Mouse (Mus musculus): ENCODE data around the gene Cdk2ap2. TPM values are rescaled to one million over a fixed set of nuclear protein-coding genes. Genes with fewer than 3 reads are reported as not detected.

Gene Cdk2ap2
- polyA plus RNA-seq, 1 experiment from 2014 or later: 91.2 TPM

DNA sequence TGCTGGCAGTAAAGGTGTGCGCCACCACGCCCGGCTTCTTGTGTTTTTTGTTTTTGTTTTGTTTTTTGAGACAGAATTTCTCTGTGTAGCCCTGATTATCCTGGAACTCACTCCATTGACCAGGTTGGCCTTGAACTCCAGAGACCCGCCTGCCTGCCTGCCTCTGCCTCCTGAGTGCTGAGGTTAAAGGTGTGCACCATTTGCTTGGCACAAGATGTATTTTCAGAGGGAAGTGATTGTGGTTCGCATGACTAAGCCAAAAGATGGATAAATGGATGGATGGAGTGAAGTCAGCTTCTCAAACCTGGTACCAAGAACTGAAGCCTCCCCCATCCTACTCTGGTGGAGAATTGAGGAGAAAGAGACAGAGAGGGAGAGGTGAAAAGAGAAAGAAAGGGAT lies 42.4 kb upstream of the Cdk2ap2 start:
- no peak overlapping the region for H3K27ac ChIP-seq (ENCODE audit: low read depth)
- TF ChIP-seq CTCF (IDR thresholded peaks at IDR 0.05; ENCODE audit: low read depth) (no peak), EP300 (IDR thresholded peaks at IDR 0.05; ENCODE audit: low read depth) (no peak)
- H3K36me3 ChIP-seq (replicated peaks; ENCODE audit: insufficient read depth, low read length): no peaks in the 10 kb centered on the region
- 79% methylated on average over 5 of the region's 5 CpGs for WGBS (ENCODE audit: insufficient replicate concordance)
- no peak for DNase-seq
- H3K9ac ChIP-seq (replicated peaks): no peak overlapping the region
- no peak for ATAC-seq
- no peak overlapping the region for H3K4me2 ChIP-seq (ENCODE audit: low read depth, low read length)
- H3K4me3 ChIP-seq (ENCODE audit: low read depth, low read length): no peak overlapping the region
- H3K4me1 ChIP-seq (ENCODE audit: insufficient read depth): peaks cover 34% of the 10 kb centered on the region
- H3K9me3 ChIP-seq (ENCODE audit: low read length): no peaks in the 10 kb centered on the region
- no peaks in the 10 kb centered on the region for H3K27me3 ChIP-seq (ENCODE audit: insufficient read depth, low read length)

- peak overlapping the region; percentile 71; the same call in 1 of the 2 replicates for H3K4me2 ChIP-seq (ENCODE audit: low read depth, low read length)
- WGBS (ENCODE audit: insufficient replicate concordance): 57% methylated on average over 8 of the region's 8 CpGs
- DNase-seq: no peak
- no peaks in the 10 kb centered on the region for H3K36me3 ChIP-seq (replicated peaks; ENCODE audit: insufficient read depth, low read length)
- TF ChIP-seq CTCF (IDR thresholded peaks at IDR 0.05; ENCODE audit: low read depth) (no peak), EP300 (IDR thresholded peaks at IDR 0.05; ENCODE audit: low read depth) (no peak)
- no peaks in the 10 kb centered on the region for H3K9me3 ChIP-seq (ENCODE audit: low read length)
- ATAC-seq: no peak
- H3K9ac ChIP-seq (replicated peaks): no peak overlapping the region
- no peak overlapping the region for H3K4me3 ChIP-seq (ENCODE audit: low read depth, low read length)
- no peaks in the 10 kb centered on the region for H3K27me3 ChIP-seq (ENCODE audit: insufficient read depth, low read length)
- peak overlapping the region; percentile 93 for H3K27ac ChIP-seq (ENCODE audit: low read depth)
- peaks cover 35% of the 10 kb centered on the region for H3K4me1 ChIP-seq (ENCODE audit: insufficient read depth)
These were observed 41.6 kb upstream of the Cdk2ap2 start for GRCm38 (mm10) chr19:4055216-4055946.

DNA sequence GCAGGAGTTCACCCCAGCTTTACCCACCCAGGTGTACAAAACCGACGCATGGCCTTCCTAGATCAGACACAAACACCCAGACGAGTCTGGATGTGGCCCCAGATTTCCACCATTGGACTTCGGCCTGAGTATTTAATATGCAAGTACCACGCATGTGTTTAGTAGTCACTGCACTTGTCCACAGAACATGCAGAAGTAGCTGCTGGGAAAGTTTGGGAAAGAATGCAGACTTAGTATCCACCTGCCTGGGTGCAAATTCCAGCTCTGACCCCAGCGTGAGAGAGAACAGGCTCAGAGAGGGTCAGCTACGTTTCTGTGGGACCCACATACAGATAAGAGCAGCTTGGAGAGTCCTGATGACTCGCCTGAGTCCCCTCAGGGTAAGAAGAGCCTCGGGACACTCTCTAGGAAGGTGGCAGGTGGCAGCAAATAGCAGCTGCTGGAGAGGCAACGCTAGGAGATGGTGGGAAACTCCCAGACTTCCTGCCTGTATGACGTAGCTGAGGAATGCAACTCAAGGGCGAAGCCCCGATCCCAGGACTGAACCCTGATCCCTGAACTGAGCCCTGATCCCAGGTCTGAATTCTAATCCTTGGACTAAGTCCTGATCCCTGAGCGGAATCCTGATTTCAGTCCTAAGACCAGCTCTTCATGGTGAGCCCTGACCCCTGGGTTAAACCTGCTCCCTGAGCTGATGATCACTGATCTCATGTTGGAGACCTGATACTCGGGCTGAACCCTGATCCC lies 40.9 kb upstream of the Cdk2ap2 start:
- no peak for TF ChIP-seq CTCF (IDR thresholded peaks at IDR 0.05; ENCODE audit: low read depth)
- TF ChIP-seq EP300 (IDR thresholded peaks at IDR 0.05; ENCODE audit: low read depth): no peak
- H3K9me3 ChIP-seq (ENCODE audit: low read length): no peaks in the 10 kb centered on the region
- H3K27me3 ChIP-seq (ENCODE audit: insufficient read depth, low read length): no peaks in the 10 kb centered on the region
- H3K4me3 ChIP-seq (ENCODE audit: low read depth, low read length): no peak overlapping the region
- ATAC-seq: no peak
- H3K4me1 ChIP-seq (ENCODE audit: insufficient read depth): peaks cover 35% of the 10 kb centered on the region
- peak overlapping the region; percentile 93 for H3K27ac ChIP-seq (ENCODE audit: low read depth)
- H3K36me3 ChIP-seq (replicated peaks; ENCODE audit: insufficient read depth, low read length): no peaks in the 10 kb centered on the region
- 50% methylated on average over 15 of the region's 15 CpGs for WGBS (ENCODE audit: insufficient replicate concordance)
- DNase-seq: no peak
- peak overlapping the region; percentile 71 for H3K4me2 ChIP-seq (ENCODE audit: low read depth, low read length)
- peak overlapping the region; percentile 44 for H3K9ac ChIP-seq (replicated peaks)

- H3K4me2 ChIP-seq (ENCODE audit: low read depth, low read length): peak overlapping the region; percentile 71
- no peak overlapping the region for H3K4me3 ChIP-seq (ENCODE audit: low read depth, low read length)
- TF ChIP-seq EP300 (IDR thresholded peaks at IDR 0.05; ENCODE audit: low read depth): no peak
- TF ChIP-seq CTCF (IDR thresholded peaks at IDR 0.05; ENCODE audit: low read depth): no peak
- ATAC-seq (no peak), DNase-seq (no peak)
- no peaks in the 10 kb centered on the region for H3K36me3 ChIP-seq (replicated peaks; ENCODE audit: insufficient read depth, low read length)
- H3K27ac ChIP-seq (ENCODE audit: low read depth): peak overlapping the region; percentile 93
- no peaks in the 10 kb centered on the region for H3K9me3 ChIP-seq (ENCODE audit: low read length)
- no peaks in the 10 kb centered on the region for H3K27me3 ChIP-seq (ENCODE audit: insufficient read depth, low read length)
- peaks cover 35% of the 10 kb centered on the region for H3K4me1 ChIP-seq (ENCODE audit: insufficient read depth)
- WGBS (ENCODE audit: insufficient replicate concordance): 73% methylated on average over 4 of the region's 4 CpGs
- H3K9ac ChIP-seq (replicated peaks): peak overlapping the region; percentile 34
These were observed 40.3 kb upstream of the Cdk2ap2 start for GRCm38 (mm10) chr19:4056727-4057126.

- peak overlapping the region; percentile 93 for H3K27ac ChIP-seq (ENCODE audit: low read depth)
- H3K9ac ChIP-seq (replicated peaks): no peak overlapping the region; the same call in 1 of the 2 replicates
- H3K9me3 ChIP-seq (ENCODE audit: low read length): no peaks in the 10 kb centered on the region
- WGBS (ENCODE audit: insufficient replicate concordance): 86% methylated on average over 13 of the region's 13 CpGs
- TF ChIP-seq EP300 (IDR thresholded peaks at IDR 0.05; ENCODE audit: low read depth) (no peak), CTCF (IDR thresholded peaks at IDR 0.05; ENCODE audit: low read depth) (no peak)
- peaks cover 35% of the 10 kb centered on the region for H3K4me1 ChIP-seq (ENCODE audit: insufficient read depth)
- peak overlapping the region; percentile 71 for H3K4me2 ChIP-seq (ENCODE audit: low read depth, low read length)
- ATAC-seq (no peak), DNase-seq (no peak)
- H3K36me3 ChIP-seq (replicated peaks; ENCODE audit: insufficient read depth, low read length): no peaks in the 10 kb centered on the region
- no peaks in the 10 kb centered on the region for H3K27me3 ChIP-seq (ENCODE audit: insufficient read depth, low read length)
- H3K4me3 ChIP-seq (ENCODE audit: low read depth, low read length): no peak overlapping the region
These were observed 39.6 kb upstream of the Cdk2ap2 start for GRCm38 (mm10) chr19:4057389-4057788.

DNA sequence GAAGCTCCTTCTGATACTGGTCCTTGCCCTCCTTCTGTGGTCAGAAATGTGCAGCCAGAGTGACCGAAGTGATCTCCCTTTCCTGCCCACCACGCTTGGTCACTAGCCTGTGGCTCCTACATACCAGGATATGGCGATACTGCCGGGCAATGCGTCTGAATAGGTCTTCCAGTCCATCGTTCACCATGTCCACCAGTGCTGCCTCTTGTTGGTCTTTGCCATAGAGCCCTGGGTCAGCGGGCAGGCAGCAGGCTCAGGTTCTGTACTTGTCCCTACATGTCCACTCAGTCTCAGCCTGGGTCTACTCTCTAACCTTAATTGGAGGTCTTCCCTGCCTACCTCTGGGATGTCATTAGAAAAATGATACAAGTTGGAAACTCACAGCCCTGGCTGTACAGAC lies 39.0 kb upstream of the Cdk2ap2 start:
- no peaks in the 10 kb centered on the region for H3K9me3 ChIP-seq (ENCODE audit: low read length)
- 94% methylated on average over 7 of the region's 7 CpGs for WGBS (ENCODE audit: insufficient replicate concordance)

More for the DNA sequence above, 39.0 kb upstream of the Cdk2ap2 start:
- TF ChIP-seq EP300 (IDR thresholded peaks at IDR 0.05; ENCODE audit: low read depth) (no peak), CTCF (IDR thresholded peaks at IDR 0.05; ENCODE audit: low read depth) (no peak)
- DNase-seq (no peak), ATAC-seq (no peak)
- H3K4me3 ChIP-seq (ENCODE audit: low read depth, low read length): 0 out of 2 replicates have a peak overlapping the region, but pooled peaks have one; percentile 5
- H3K4me1 ChIP-seq (ENCODE audit: insufficient read depth): peaks cover 35% of the 10 kb centered on the region
- H3K27ac ChIP-seq (ENCODE audit: low read depth): peak overlapping the region; percentile 93
- H3K36me3 ChIP-seq (replicated peaks; ENCODE audit: insufficient read depth, low read length): no peaks in the 10 kb centered on the region
- H3K4me2 ChIP-seq (ENCODE audit: low read depth, low read length): peak overlapping the region; percentile 71
- peak overlapping the region; percentile 60 for H3K9ac ChIP-seq (replicated peaks)
- no peaks in the 10 kb centered on the region for H3K27me3 ChIP-seq (ENCODE audit: insufficient read depth, low read length)
